Mouse (Mus musculus) neural tube, embryonic 15.5 days (tissue): ENCODE measurements around the gene Krt87. TPM values are rescaled to one million over a fixed set of nuclear protein-coding genes. Genes with fewer than 3 reads are reported as not detected.

Experiments used
- ATAC-seq: fragments of 200-750 bp; cut with Nextera tagmentation; 2 replicates; pipeline ENCODE4 v1.8.0; 2017; ENCODE audit warnings: mild to moderate bottlenecking, moderate TSS enrichment, moderate library complexity; ENCODE audit not compliant: low FRiP score
- H3K27ac ChIP-seq: fragments of 300-500 bp; sonication (generic); replicated peaks from 2 replicates; pipeline ENCODE4 v1.5.1; 2015; ENCODE audit warnings: mild to moderate bottlenecking, inconsistent platforms
- H3K27me3 ChIP-seq: fragments of 300-500 bp; sonication (generic); replicated peaks from 2 replicates; pipeline ENCODE4 v1.6.1; 2015; ENCODE audit warnings: inconsistent platforms
- H3K36me3 ChIP-seq: fragments of 300-500 bp; sonication (generic); 2 replicates; pipeline ENCODE4 v1.6.1; 2015; ENCODE audit warnings: inconsistent platforms
- H3K4me1 ChIP-seq: fragments of 300-500 bp; sonication (generic); 2 replicates; pipeline ENCODE4 v1.6.1; 2015; ENCODE audit warnings: inconsistent platforms
- H3K4me2 ChIP-seq: fragments of 300-500 bp; sonication (generic); 2 replicates; pipeline ENCODE4 v1.6.1; 2015; ENCODE audit warnings: inconsistent platforms, mild to moderate bottlenecking, moderate library complexity
- H3K4me3 ChIP-seq: fragments of 300-500 bp; sonication (generic); replicated peaks from 2 replicates; pipeline ENCODE4 v1.5.1; 2015; ENCODE audit warnings: mild to moderate bottlenecking, inconsistent platforms
- H3K9ac ChIP-seq: fragments of 300-500 bp; sonication (generic); replicated peaks from 2 replicates; pipeline ENCODE4 v1.6.1; 2015; ENCODE audit warnings: mild to moderate bottlenecking, inconsistent platforms
- H3K9me3 ChIP-seq: fragments of 300-500 bp; sonication (generic); replicated peaks from 2 replicates; pipeline ENCODE4 v1.6.1; 2016; ENCODE audit warnings: inconsistent platforms
- WGBS: fragments of 180-500 bp; shearing (Covaris S2); methylation state at CpG from one replicate; pipeline ENCODE4 v1.1.7; 2015; ENCODE audit warnings: mixed read lengths; 5-methylcytosine and 5-hydroxymethylcytosine counted together
- polyA plus RNA-seq: library from polyadenylated mRNA; unstranded; fragments of >200 nt; fragmentation: Nextera tagmentation; extraction: Ambion mirVana; gene quantifications from 2 replicates; pipeline ENCODE4 v1.2.1, GENCODE M21; 2015

Krt87 gene
- 0.51 and 0.78 TPM in 2 replicates for polyA plus RNA-seq

- ATAC-seq, result no peak
Measured at GRCm38 (mm10) chr15:101438555-101438954, at the start of gene Krt87. Gene Krt87, minus strand, starts transcription at chr15:101438804.

GRCm38 (mm10) chr15:101485911-101486635 lies 47.5 kb upstream of the Krt87 start:
- WGBS, result 86% methylated on average over 11 of the region's 11 CpGs
- H3K4me2 ChIP-seq, result no peak overlapping the region
- H3K4me1 ChIP-seq, result no peaks in the 10 kb centered on the region
- H3K27me3 ChIP-seq, result no peaks in the 10 kb centered on the region
- no peaks in the 10 kb centered on the region for H3K9me3 ChIP-seq
- no peak overlapping the region for H3K27ac ChIP-seq
- no peak for ATAC-seq
- H3K9ac ChIP-seq, result no peak overlapping the region
- no peaks in the 10 kb centered on the region for H3K36me3 ChIP-seq
- no peak overlapping the region for H3K4me3 ChIP-seq

More at GRCm38 (mm10) chr15:101438555-101438954, at the start of gene Krt87:
- WGBS, result 2% methylated on average over 34 of the region's 34 CpGs
- no peaks in the 10 kb centered on the region for H3K36me3 ChIP-seq
- H3K9me3 ChIP-seq, result no peaks in the 10 kb centered on the region
- H3K27ac ChIP-seq, result no peak within 1 kb of the TSS
- peaks cover 9% of the 10 kb centered on the region for H3K4me1 ChIP-seq
- H3K9ac ChIP-seq, result peak within 1 kb of the TSS; percentile 45
- peak within 1 kb of the TSS; percentile 85 for H3K4me2 ChIP-seq
- H3K4me3 ChIP-seq, result peak within 1 kb of the TSS; percentile 43
- peaks cover 34% of the 10 kb centered on the region for H3K27me3 ChIP-seq

- no peaks in the 10 kb centered on the region for H3K4me1 ChIP-seq
- H3K9me3 ChIP-seq, result no peaks in the 10 kb centered on the region
- no peak overlapping the region for H3K4me2 ChIP-seq
- no peak overlapping the region for H3K9ac ChIP-seq
- 45% methylated on average over 1 of the region's 1 CpGs for WGBS
- no peaks in the 10 kb centered on the region for H3K36me3 ChIP-seq
- no peaks in the 10 kb centered on the region for H3K27me3 ChIP-seq
- ATAC-seq, result no peak
- H3K4me3 ChIP-seq, result no peak overlapping the region
- H3K27ac ChIP-seq, result no peak overlapping the region
Measured at GRCm38 (mm10) chr15:101484939-101485338, 46.3 kb upstream of the Krt87 start.

- Histone ChIP-seq H3K9me3 (no peaks in the 10 kb centered on the region), H3K4me2 (no peak overlapping the region)
- WGBS, result 90% methylated on average over 1 of the region's 1 CpGs
Measured at GRCm38 (mm10) chr15:101483646-101484045, 45.0 kb upstream of the Krt87 start.

GRCm38 (mm10) chr15:101482056-101482455 lies 43.5 kb upstream of the Krt87 start:
- H3K9me3 ChIP-seq, result no peaks in the 10 kb centered on the region
- peaks cover 5% of the 10 kb centered on the region; the same call in 1 of the 2 replicates for H3K27me3 ChIP-seq
- H3K36me3 ChIP-seq, result no peaks in the 10 kb centered on the region
- no peak overlapping the region for H3K4me3 ChIP-seq
- no peak overlapping the region for H3K4me2 ChIP-seq
- peaks cover 12% of the 10 kb centered on the region for H3K4me1 ChIP-seq
- WGBS, result 45% methylated on average over 4 of the region's 4 CpGs
- no peak for ATAC-seq
- no peak overlapping the region for H3K27ac ChIP-seq
- H3K9ac ChIP-seq, result no peak overlapping the region

More at GRCm38 (mm10) chr15:101483646-101484045, 45.0 kb upstream of the Krt87 start:
- H3K4me3 ChIP-seq, result no peak overlapping the region
- ATAC-seq, result no peak
- H3K4me1 ChIP-seq, result peaks cover 12% of the 10 kb centered on the region
- H3K27ac ChIP-seq, result no peak overlapping the region
- H3K36me3 ChIP-seq, result no peaks in the 10 kb centered on the region
- peaks cover 2% of the 10 kb centered on the region; the same call in 1 of the 2 replicates for H3K27me3 ChIP-seq
- no peak overlapping the region for H3K9ac ChIP-seq

- Histone ChIP-seq H3K4me2 (peak overlapping the region; percentile 71), H3K4me3 (peak overlapping the region; percentile 28), H3K27ac (no peak overlapping the region; the same call in 1 of the 2 replicates), H3K27me3 (peaks cover 8% of the 10 kb centered on the region; the same call in 1 of the 2 replicates), H3K36me3 (no peaks in the 10 kb centered on the region), H3K9me3 (no peaks in the 10 kb centered on the region), H3K9ac (peak overlapping the region; percentile 12; the same call in 1 of the 2 replicates), H3K4me1 (peaks cover 12% of the 10 kb centered on the region)
- no peak; the same call in 1 of the 2 replicates for ATAC-seq
- 23% methylated on average over 11 of the region's 11 CpGs for WGBS
Measured at GRCm38 (mm10) chr15:101479666-101480060, 41.1 kb upstream of the Krt87 start.

DNA sequence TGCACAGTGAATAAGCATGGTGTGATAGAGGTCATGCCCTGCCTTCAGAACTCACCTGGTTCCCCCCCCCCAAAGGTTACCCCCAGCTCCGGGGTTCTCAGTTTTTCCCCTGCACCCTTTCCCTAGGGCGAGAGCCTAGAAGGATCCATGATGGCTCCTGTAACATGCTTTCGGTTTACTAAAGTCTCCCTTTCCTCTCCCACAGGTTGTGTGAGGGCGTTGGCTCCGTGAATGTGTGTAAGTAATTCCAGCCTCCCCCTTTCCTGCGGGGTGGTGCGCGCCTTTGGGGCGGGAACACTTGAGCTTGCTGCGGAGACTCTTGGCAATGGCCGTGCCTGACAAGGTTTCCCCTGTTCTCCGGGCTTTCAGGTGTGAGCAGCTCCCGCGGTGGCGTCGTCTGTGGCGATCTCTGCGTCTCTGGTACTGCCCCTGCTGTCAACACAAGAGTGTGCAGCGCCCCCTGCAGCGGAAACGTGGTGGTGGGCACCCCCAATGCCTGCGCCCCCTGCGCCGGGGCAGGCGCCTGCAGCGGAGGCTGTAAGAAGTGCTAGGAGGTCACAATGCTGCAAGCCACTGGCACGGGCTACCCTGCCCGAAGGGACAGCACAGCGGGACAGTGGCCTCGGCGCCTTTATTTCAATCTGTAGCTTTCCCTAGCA lies 40.5 kb upstream of the Krt87 start:
- H3K4me1 ChIP-seq, result peaks cover 12% of the 10 kb centered on the region
- 9% methylated on average over 31 of the region's 31 CpGs for WGBS
- no peaks in the 10 kb centered on the region for H3K36me3 ChIP-seq
- peak overlapping the region; percentile 28 for H3K4me3 ChIP-seq
- no peak overlapping the region for H3K27ac ChIP-seq
- peak overlapping the region; percentile 71 for H3K4me2 ChIP-seq
- ATAC-seq, result no peak
- H3K9ac ChIP-seq, result peak overlapping the region; percentile 12; the same call in 1 of the 2 replicates
- H3K27me3 ChIP-seq, result peaks cover 8% of the 10 kb centered on the region; the same call in 1 of the 2 replicates
- H3K9me3 ChIP-seq, result no peaks in the 10 kb centered on the region

GRCm38 (mm10) chr15:101472952-101473528 lies 34.4 kb upstream of the Krt87 start, which contains the start of gene Krt86:
Gene Krt86, plus strand, starts transcription at chr15:101473478.
- Histone ChIP-seq H3K9me3 (no peaks in the 10 kb centered on the region), H3K36me3 (no peaks in the 10 kb centered on the region), H3K4me1 (no peaks in the 10 kb centered on the region), H3K4me3 (no peak within 1 kb of the TSS), H3K27ac (no peak within 1 kb of the TSS), H3K4me2 (no peak within 1 kb of the TSS), H3K27me3 (0 out of 2 replicates have a peak, but pooled peaks cover 4% of the 10 kb centered on the region), H3K9ac (no peak within 1 kb of the TSS)
- 25% methylated on average over 10 of the region's 10 CpGs for WGBS
- ATAC-seq, result no peak

DNA sequence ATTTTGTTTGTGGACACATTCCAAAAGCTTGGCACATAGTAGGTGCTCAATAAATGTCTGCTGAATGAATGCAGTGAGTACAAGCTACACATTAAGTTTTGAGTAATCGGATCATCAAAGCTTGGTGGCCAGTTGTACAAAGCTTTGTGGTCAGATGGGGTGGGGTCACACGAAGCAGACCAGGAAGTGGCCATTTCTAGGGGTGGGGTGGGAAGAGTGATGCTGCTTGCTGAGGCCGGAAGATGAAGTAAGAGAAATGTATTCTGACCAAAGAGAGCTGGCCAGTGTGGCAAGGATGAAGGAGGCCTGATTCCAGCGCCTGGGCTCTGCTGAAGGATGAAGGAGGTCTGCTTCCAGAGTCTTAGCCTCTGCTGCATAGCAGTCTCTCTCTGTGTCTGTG lies 30.5 kb upstream of the Krt87 start:
- Histone ChIP-seq H3K9ac (no peak overlapping the region), H3K4me1 (no peaks in the 10 kb centered on the region), H3K27me3 (no peaks in the 10 kb centered on the region), H3K9me3 (no peaks in the 10 kb centered on the region), H3K27ac (no peak overlapping the region), H3K4me2 (no peak overlapping the region), H3K4me3 (no peak overlapping the region), H3K36me3 (no peaks in the 10 kb centered on the region)
- 86% methylated on average over 4 of the region's 4 CpGs for WGBS
- ATAC-seq, result no peak

DNA sequence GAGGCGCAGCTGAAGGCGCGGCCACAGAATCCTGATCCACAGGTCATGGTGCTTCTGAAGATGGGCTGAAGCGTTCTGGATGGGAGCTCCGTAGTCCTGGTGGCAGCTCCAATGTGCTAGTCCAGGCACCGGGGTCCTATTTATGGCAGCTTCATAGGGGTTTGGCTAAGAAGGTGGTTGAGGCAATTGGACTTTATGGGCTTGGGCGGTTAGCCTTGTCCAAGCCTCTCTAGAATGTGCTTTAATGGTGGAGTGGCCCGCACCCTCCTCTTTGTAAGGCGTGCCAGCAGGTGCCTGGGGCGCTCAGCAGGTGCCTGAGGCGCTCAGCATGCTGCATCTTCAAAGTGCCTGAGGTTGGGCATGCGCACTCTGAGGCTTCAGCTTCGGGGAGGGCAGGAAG lies 25.0 kb upstream of the Krt87 start, which contains the start of gene Krt81:
TSS of gene Krt81 (minus strand) at position 101 of the 400 bp plus-strand sequence.
- no peak within 1 kb of the TSS for H3K4me2 ChIP-seq
- WGBS, result 72% methylated on average over 13 of the region's 13 CpGs
- no peaks in the 10 kb centered on the region for H3K9me3 ChIP-seq
- no peaks in the 10 kb centered on the region for H3K36me3 ChIP-seq
- no peak within 1 kb of the TSS for H3K9ac ChIP-seq
- no peak within 1 kb of the TSS for H3K4me3 ChIP-seq
- no peak within 1 kb of the TSS for H3K27ac ChIP-seq
- peaks cover 3% of the 10 kb centered on the region for H3K4me1 ChIP-seq
- ATAC-seq, result no peak
- no peaks in the 10 kb centered on the region for H3K27me3 ChIP-seq

DNA sequence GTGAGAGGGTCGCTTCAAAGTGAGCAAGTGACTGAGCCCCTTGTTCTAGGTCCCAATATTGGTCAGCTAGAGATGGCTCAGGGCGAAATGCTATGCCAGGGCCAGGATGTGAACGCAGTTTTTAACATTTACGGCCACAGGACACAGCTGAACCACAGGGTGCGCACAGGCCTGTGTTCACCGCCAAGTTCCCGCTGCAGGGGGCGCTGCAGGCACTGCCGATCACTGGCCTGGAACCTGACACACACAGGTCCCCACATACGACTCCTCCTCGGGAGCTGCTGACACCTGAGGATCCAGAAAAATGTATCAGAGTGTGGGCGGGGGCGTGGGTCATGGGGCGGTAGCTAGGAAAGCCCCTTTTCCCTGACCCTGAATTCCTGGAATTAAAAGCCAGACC lies 20.7 kb upstream of the Krt87 start:
- WGBS, result 86% methylated on average over 14 of the region's 14 CpGs
- ATAC-seq, result no peak
- H3K4me3 ChIP-seq, result no peak overlapping the region
- H3K36me3 ChIP-seq, result no peaks in the 10 kb centered on the region
- no peak overlapping the region for H3K27ac ChIP-seq
- H3K9ac ChIP-seq, result no peak overlapping the region
- H3K9me3 ChIP-seq, result 0 out of 2 replicates have a peak, but pooled peaks cover 3% of the 10 kb centered on the region
- H3K4me2 ChIP-seq, result no peak overlapping the region
- H3K4me1 ChIP-seq, result peaks cover 7% of the 10 kb centered on the region
- H3K27me3 ChIP-seq, result no peaks in the 10 kb centered on the region
